Mouse (Mus musculus) hindbrain, embryonic 16.5 days (tissue): ENCODE measurements around the gene Pcif1. TPM values are rescaled to one million over a fixed set of nuclear protein-coding genes. Genes with fewer than 3 reads are reported as not detected.
A peak's percentile ranks its signal among the peaks of the same experiment; 100 is the strongest.
"Not testable (repeated sequence)": the region's sequence is repeated elsewhere in the genome, so short reads cannot be mapped to it uniquely, and the experiment has no call there.

Source experiments
- ATAC-seq: fragments of 200-750 bp; cut with Nextera tagmentation; 2 replicates; pipeline ENCODE4 v1.8.0; 2017; ENCODE audit warnings: moderate TSS enrichment, moderate library complexity
- H3K27ac ChIP-seq: fragments of 300-500 bp; sonication (generic); 2 replicates; pipeline ENCODE4 v1.5.1; 2014; ENCODE audit warnings: low read depth, mild to moderate bottlenecking, control low read depth, low read length, moderate library complexity
- H3K27me3 ChIP-seq: fragments of 300-500 bp; sonication (generic); replicated peaks from 2 replicates; pipeline ENCODE4 v1.6.1; 2014; ENCODE audit warnings: low read length; ENCODE audit not compliant: control insufficient read depth, insufficient read depth
- H3K36me3 ChIP-seq: fragments of 300-500 bp; sonication (generic); 2 replicates; pipeline ENCODE4 v1.6.1; 2014; ENCODE audit warnings: mild to moderate bottlenecking, low read length, moderate library complexity, mixed read lengths; ENCODE audit not compliant: control insufficient read depth, insufficient read depth
- H3K4me1 ChIP-seq: fragments of 300-500 bp; sonication (generic); 2 replicates; pipeline ENCODE4 v1.6.1; 2014; ENCODE audit warnings: low read depth, low read length; ENCODE audit not compliant: control insufficient read depth, insufficient read depth
- H3K4me2 ChIP-seq: fragments of 300-500 bp; sonication (generic); 2 replicates; pipeline ENCODE4 v1.6.1; 2014; ENCODE audit warnings: mild to moderate bottlenecking, low read length, control low read depth, moderate library complexity
- H3K4me3 ChIP-seq: fragments of 300-500 bp; sonication (generic); 2 replicates; pipeline ENCODE4 v1.5.1; 2014; ENCODE audit warnings: mild to moderate bottlenecking, low read length, control low read depth, moderate library complexity
- H3K9ac ChIP-seq: fragments of 300-500 bp; sonication (generic); 2 replicates; pipeline ENCODE4 v1.6.1; 2014; ENCODE audit warnings: low read depth, mild to moderate bottlenecking, control low read depth, low read length, moderate library complexity
- H3K9me3 ChIP-seq: fragments of 300-500 bp; sonication (generic); 2 replicates; pipeline ENCODE4 v1.6.1; 2014; ENCODE audit warnings: mild to moderate bottlenecking, low read length, moderate library complexity; ENCODE audit not compliant: control insufficient read depth
- WGBS: fragments of 180-500 bp; shearing (Covaris S2); extraction: QIAGEN DNeasy Blood & Tissue Kit; methylation state at CpG from one replicate; pipeline ENCODE4 v1.1.7; 2014; 5-methylcytosine and 5-hydroxymethylcytosine counted together
- polyA plus RNA-seq: library from polyadenylated mRNA; unstranded; fragments of >200 nt; fragmentation: Nextera tagmentation; extraction: Ambion mirVana; gene quantifications from 2 replicates; pipeline ENCODE4 v1.2.1, GENCODE M21; 2015

Gene Pcif1
- polyA plus RNA-seq, 1 experiment from 2014 or later, result 71.3 TPM

DNA sequence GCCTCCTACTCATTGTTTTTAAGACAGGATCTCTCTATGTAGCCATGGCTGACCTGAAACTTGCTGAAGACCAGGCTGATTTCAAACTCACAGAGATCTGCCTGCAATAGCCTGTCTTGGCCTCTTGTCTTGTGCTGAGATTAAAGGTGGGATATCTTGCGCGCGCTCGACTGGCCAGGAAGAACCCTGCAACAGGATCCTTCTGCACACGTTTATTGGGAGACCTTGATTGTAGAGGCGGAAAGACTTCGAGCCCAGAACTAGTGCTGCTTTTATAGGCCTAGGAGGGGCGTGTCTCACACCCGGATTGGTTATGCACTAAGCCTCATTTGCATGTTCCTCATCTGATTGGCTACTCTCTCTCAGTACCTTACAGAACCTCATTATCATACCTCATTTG is 15.7 kb upstream of the Pcif1 start:
- not testable (repeated sequence) for H3K27ac ChIP-seq, ATAC-seq, H3K4me1 ChIP-seq, H3K36me3 ChIP-seq, H3K9me3 ChIP-seq, H3K27me3 ChIP-seq, H3K4me3 ChIP-seq, H3K4me2 ChIP-seq, H3K9ac ChIP-seq
- WGBS, result 97% methylated on average over 7 of the region's 9 CpGs

DNA sequence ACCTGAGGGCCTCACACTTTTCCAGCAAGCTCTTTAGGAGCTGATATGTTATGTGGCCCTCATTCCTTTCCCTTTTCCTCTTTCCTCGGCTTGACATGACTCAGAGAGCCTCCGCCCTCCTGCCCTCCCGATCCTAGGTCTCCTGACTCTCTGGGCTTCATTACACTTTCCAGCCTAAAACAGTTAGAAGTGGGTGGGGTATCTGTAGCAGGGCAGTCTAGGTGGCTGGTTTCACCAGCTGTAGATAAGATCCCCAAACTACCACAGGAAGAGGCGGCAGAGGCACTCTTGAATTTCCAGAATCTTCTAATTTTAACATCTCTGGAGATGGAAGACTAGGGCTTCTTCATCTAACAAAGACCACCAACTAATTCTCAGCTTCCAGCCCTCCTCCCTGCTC is 14.5 kb upstream of the Pcif1 start:
- Histone ChIP-seq H3K4me1 (peaks cover 4% of the 10 kb centered on the region; the same call in 1 of the 2 replicates), H3K36me3 (no peaks in the 10 kb centered on the region), H3K9ac (no peak overlapping the region), H3K27me3 (no peaks in the 10 kb centered on the region), H3K4me2 (no peak overlapping the region), H3K4me3 (no peak overlapping the region), H3K9me3 (0 out of 2 replicates have a peak, but pooled peaks cover 3% of the 10 kb centered on the region), H3K27ac (no peak overlapping the region)
- ATAC-seq, result no peak
- 81% methylated on average over 4 of the region's 4 CpGs for WGBS

DNA sequence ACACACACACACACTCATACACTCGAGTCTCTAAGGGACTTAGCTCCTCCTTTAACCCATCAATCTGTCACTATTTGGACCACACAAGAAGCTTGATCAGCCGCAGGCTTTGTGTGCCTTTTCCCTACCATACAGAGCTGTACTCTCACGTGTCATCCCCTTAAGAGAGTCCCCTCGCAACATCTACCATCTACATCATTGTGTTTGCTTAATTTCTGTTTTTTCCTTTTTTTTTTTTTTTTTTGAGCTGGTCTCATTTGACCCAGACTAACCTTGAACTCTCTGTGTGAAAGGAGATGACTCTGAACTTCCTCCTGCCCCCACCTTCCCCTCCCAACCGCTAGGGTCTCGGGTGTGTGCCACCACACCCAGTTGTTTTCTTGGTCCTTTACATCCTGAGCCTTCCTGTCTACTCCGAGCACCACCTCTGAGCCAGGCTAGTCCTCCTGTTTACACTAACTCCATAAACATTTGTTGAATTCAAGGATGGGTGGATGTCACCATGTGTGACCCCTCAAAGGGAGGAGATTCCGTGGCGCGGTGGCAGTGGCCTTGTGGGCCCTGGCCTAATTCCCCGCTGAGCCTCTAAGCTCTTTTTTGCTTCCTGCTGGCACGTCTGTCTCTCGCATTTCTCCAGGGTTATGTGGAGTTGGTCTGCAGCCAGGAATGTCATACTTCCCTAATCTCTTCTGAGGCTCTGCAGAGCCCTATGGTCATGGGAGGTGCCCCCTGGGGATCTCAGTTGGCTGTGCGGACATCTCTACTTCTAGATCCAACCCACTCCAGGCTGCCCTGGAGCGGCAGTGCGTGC is 12.2 kb upstream of the Pcif1 start:
- Histone ChIP-seq H3K4me3 (no peak overlapping the region), H3K27ac (no peak overlapping the region), H3K4me2 (no peak overlapping the region), H3K4me1 (peaks cover under 1% of the 10 kb centered on the region; the same call in 1 of the 2 replicates), H3K27me3 (no peaks in the 10 kb centered on the region), H3K9ac (no peak overlapping the region), H3K9me3 (0 out of 2 replicates have a peak, but pooled peaks cover 3% of the 10 kb centered on the region), H3K36me3 (no peaks in the 10 kb centered on the region)
- WGBS, result 56% methylated on average over 16 of the region's 16 CpGs
- no peak; the same call in 1 of the 2 replicates for ATAC-seq

DNA sequence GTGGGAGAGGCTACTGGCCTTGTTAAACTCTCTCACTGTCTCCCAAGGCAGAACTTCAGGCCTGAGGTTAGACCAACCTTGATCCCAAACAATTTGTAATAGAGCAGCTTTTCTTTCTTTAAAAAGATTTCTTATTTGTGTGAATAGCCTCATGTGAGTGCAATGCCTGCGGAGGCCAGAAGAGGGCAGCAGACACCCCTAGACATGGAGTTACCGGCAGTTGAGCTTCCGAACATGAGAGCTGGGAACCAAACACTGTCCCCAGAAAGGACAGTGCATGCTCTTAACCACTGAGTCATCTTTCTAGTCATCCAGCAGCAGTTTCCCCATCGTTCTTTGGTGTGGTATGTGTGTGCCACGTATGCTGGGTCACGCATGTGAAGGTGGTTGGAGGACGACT is 11.5 kb upstream of the Pcif1 start:
- no peak for ATAC-seq
- H3K27me3 ChIP-seq, result no peaks in the 10 kb centered on the region
- H3K27ac ChIP-seq, result no peak overlapping the region
- H3K36me3 ChIP-seq, result no peaks in the 10 kb centered on the region
- H3K4me2 ChIP-seq, result no peak overlapping the region
- 84% methylated on average over 7 of the region's 7 CpGs for WGBS
- no peaks in the 10 kb centered on the region for H3K4me1 ChIP-seq
- H3K9ac ChIP-seq, result no peak overlapping the region
- H3K4me3 ChIP-seq, result no peak overlapping the region
- H3K9me3 ChIP-seq, result 0 out of 2 replicates have a peak, but pooled peaks cover 3% of the 10 kb centered on the region

DNA sequence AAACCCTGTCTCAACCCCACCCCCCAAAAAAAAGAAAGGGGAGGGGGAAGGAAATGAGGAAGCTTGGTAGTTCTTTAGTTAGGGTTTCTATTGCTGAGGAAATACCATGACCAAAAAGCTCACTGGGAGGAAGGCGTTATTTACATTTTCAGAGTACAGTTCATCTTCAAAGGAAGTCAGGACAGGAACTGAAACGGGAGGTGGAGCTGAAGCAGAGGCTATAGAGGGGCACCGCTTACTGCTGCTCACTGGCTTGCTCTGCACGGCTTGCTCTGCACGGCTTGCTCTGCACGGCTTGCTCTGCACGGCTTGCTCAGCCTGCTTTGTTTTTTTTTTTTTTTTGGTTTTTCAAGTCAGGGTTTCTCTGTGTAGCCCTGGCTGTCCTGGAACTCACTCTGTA is 10.6 kb upstream of the Pcif1 start:
- H3K4me3 ChIP-seq, result no peak overlapping the region
- H3K27ac ChIP-seq, result no peak overlapping the region
- no peak overlapping the region for H3K9ac ChIP-seq
- no peaks in the 10 kb centered on the region for H3K4me1 ChIP-seq
- no peak for ATAC-seq
- H3K4me2 ChIP-seq, result no peak overlapping the region
- H3K9me3 ChIP-seq, result 0 out of 2 replicates have a peak, but pooled peaks cover 3% of the 10 kb centered on the region
- no peaks in the 10 kb centered on the region for H3K27me3 ChIP-seq
- H3K36me3 ChIP-seq, result no peaks in the 10 kb centered on the region
- WGBS, result 72% methylated on average over 7 of the region's 7 CpGs

DNA sequence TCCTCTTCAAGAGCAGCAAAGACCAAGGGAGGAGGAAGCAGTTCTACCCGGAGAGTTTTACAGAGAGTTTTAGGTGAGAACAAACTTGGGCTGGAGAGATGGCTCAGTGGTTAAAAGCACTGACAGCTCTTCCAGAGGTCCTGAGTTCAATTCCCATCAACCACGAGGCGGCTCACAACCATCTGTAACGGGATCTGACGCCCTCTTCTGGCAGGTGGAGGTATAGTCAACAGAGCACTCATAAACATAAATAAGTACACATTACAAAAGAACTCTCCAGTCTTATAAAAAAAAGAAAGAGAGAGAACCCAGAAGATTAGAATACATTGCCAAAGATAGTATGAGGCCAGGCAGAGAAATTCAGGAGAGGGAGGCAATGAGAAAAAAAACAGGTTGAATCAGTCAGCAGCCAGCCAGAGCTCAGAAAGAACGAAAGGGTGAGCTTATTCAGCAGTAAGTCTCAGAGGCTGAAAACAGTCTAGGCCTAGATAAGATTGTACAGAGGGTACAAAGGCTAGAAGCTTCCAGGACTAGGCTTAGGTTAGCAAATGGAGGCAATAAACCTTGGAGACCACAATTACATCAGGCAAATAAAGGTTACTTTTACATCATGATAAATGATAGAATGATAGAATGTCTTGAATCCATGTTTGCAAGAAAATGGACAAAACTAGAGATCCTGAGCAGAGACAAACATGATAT is 7.4 kb upstream of the Pcif1 start:
- ATAC-seq, result no peak
- WGBS, result 56% methylated on average over 6 of the region's 6 CpGs
- no peak overlapping the region for H3K4me3 ChIP-seq
- no peaks in the 10 kb centered on the region for H3K27me3 ChIP-seq
- H3K9ac ChIP-seq, result no peak overlapping the region
- H3K27ac ChIP-seq, result no peak overlapping the region
- H3K4me1 ChIP-seq, result no peaks in the 10 kb centered on the region
- H3K9me3 ChIP-seq, result 0 out of 2 replicates have a peak, but pooled peaks cover 3% of the 10 kb centered on the region
- H3K4me2 ChIP-seq, result no peak overlapping the region
- H3K36me3 ChIP-seq, result no peaks in the 10 kb centered on the region

DNA sequence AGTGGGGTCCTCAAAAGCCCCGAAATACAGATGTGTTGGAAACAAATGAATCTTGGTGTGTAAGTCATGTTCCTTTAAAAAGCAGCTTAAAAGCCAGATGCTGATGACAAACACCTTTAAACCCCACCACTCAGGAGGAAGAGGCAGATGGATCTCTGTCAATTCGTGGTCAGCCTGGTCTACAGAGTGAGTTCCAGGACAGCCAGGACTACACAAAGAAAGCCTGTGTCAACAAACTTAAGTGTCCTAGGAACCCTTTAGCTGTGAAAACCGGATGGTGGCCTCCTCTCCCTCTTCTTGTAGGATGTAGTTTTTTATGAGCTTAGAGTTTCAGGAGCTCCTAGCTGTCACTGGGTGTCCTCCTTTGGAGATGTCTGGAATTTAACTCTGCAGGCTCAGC is 5.5 kb upstream of the Pcif1 start:
- peaks cover 7% of the 10 kb centered on the region for H3K4me1 ChIP-seq
- no peak for ATAC-seq
- no peak overlapping the region for H3K4me3 ChIP-seq
- H3K9ac ChIP-seq, result no peak overlapping the region
- 0 out of 2 replicates have a peak, but pooled peaks cover 2% of the 10 kb centered on the region for H3K36me3 ChIP-seq
- WGBS, result 71% methylated on average over 3 of the region's 3 CpGs
- H3K9me3 ChIP-seq, result no peaks in the 10 kb centered on the region
- H3K27me3 ChIP-seq, result no peaks in the 10 kb centered on the region
- H3K27ac ChIP-seq, result 0 out of 2 replicates have a peak overlapping the region, but pooled peaks have one; percentile 3
- H3K4me2 ChIP-seq, result no peak overlapping the region

DNA sequence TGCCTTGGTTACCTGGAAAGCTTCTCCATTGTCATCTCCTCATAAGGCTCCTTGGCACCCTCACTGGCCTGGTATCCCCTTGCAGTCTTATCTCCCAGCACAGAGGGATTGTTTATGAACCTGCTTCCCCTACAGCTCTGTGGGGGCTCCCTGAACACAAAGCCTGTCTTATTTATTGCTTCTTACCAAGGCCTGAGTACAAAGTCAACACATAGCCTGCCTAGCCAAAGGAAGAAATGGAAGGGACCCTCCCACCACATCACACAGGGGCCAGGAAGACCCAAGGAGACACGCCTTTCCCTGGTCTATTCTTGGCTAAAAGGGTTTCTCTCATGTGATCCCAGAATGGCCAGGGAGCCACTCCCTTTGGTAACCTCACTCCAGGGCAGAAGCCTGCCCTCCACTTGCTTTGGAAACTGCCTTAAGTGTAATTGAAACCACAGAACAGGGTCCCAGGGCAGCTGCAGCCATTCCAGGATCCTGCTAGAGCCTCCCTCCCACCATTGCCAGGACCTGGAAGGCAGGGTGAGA is 4.8 kb upstream of the Pcif1 start:
- WGBS, result 35% methylated on average over 1 of the region's 1 CpGs
- ATAC-seq, result no peak
- H3K9me3 ChIP-seq, result no peaks in the 10 kb centered on the region

DNA sequence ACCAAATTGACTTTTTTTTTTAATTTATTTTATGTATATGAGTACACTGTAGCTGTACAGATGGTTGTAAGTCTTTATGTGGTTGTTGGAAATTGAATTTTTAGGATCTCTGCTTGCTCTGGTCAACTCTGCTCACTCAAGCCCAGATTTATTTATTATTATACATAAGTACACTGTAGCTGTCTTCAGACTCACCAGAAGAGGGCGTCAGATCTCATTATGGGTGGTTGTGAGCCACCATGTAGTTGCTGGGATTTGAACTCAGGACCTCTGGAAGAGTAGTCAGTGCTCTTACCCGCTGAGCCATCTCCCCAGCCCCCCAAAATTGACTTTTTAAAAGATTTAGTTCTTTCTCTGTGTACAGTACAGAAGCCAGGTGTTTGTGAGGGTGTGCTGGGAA is 3.5 kb upstream of the Pcif1 start:
- not testable (repeated sequence) for H3K4me2 ChIP-seq, H3K9ac ChIP-seq, H3K9me3 ChIP-seq, H3K27me3 ChIP-seq, H3K4me3 ChIP-seq, H3K36me3 ChIP-seq, ATAC-seq, H3K27ac ChIP-seq
- H3K4me1 ChIP-seq, result peaks cover 12% of the 10 kb centered on the region
- WGBS, result 53% methylated on average over 2 of the region's 2 CpGs

More for the DNA sequence above, 4.8 kb upstream of the Pcif1 start:
- 0 out of 2 replicates have a peak, but pooled peaks cover 2% of the 10 kb centered on the region for H3K36me3 ChIP-seq
- H3K4me1 ChIP-seq, result peaks cover 7% of the 10 kb centered on the region
- peak overlapping the region; percentile 44; the same call in 1 of the 2 replicates for H3K27ac ChIP-seq
- H3K9ac ChIP-seq, result no peak overlapping the region
- H3K27me3 ChIP-seq, result no peaks in the 10 kb centered on the region
- H3K4me2 ChIP-seq, result no peak overlapping the region
- H3K4me3 ChIP-seq, result no peak overlapping the region
